Mouse (Mus musculus) kidney, postnatal 4 days (tissue): ENCODE measurements around the gene Guk1.

Source experiments
- DNase-seq, 2 experiments: peaks; one replicate each; pipeline ENCODE4 v3.0.0; 2021; ENCODE audit warnings: mixed read lengths in 2 of 2

The Guk1 gene

GRCm38 (mm10) chr11:59210020-59210419 lies 18.0 kb upstream of the Guk1 start:
- no peak for DNase-seq

GRCm38 (mm10) chr11:59209580-59209979 lies 17.6 kb upstream of the Guk1 start:
- DNase-seq, result peak in 1 of 2 experiments; percentile 25

GRCm38 (mm10) chr11:59209003-59209441 lies 17.0 kb upstream of the Guk1 start:
- peak; percentile 78 to 88 for DNase-seq

- peak; percentile 94 to 96 for DNase-seq
These were observed 16.3 kb upstream of the Guk1 start, which contains the start of gene 2310033P09Rik for GRCm38 (mm10) chr11:59208153-59208831. 2310033P09Rik (plus strand) TSS chr11:59208321.

- DNase-seq, result peak; percentile 97 to 98
These were observed 10.3 kb upstream of the Guk1 start, which contains the start of gene Mrpl55 for GRCm38 (mm10) chr11:59202081-59202995. Mrpl55 (plus strand) TSS chr11:59202486.

GRCm38 (mm10) chr11:59201216-59202002 lies 9.4 kb upstream of the Guk1 start:
- no peak for DNase-seq

DNA sequence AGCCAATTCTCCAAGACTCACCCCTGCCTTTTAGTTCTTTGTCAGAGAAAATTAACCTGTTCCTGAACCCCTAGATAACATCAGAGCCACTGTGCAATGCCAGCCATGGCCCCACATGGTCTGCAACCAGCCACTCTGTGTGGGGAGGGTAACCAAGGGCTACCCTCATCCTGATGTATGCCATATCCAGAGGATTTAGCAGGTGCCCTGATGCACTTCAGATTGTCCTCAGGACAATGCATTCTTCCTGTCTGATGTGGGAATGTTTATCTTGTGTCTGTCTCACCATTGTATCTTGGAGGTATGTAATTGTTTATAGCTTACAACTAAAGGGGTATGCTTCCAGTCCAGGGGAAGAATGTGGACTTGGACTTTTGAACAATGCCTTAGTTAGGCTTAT lies 4.2 kb upstream of the Guk1 start:
- DNase-seq, result no peak

- DNase-seq, result peak; percentile 90 to 94
These were observed 567 bp downstream of the Guk1 start for GRCm38 (mm10) chr11:59191231-59192058.

- DNase-seq, result no peak
These were observed 4.3 kb downstream of the Guk1 start for GRCm38 (mm10) chr11:59187706-59188105.

GRCm38 (mm10) chr11:59185490-59185889 lies 6.5 kb downstream of the Guk1 start:
- no peak for DNase-seq

GRCm38 (mm10) chr11:59183821-59184220 lies 8.2 kb downstream of the Guk1 start:
- peak; percentile 73 to 80 for DNase-seq

GRCm38 (mm10) chr11:59182864-59183331 lies 9.1 kb downstream of the Guk1 start, which contains the start of gene Gjc2:
Gjc2 (minus strand) TSS chr11:59183213.
- peak; percentile 68 to 78 for DNase-seq

GRCm38 (mm10) chr11:59176921-59177320 lies 15.1 kb downstream of the Guk1 start:
- DNase-seq, result no peak

DNA sequence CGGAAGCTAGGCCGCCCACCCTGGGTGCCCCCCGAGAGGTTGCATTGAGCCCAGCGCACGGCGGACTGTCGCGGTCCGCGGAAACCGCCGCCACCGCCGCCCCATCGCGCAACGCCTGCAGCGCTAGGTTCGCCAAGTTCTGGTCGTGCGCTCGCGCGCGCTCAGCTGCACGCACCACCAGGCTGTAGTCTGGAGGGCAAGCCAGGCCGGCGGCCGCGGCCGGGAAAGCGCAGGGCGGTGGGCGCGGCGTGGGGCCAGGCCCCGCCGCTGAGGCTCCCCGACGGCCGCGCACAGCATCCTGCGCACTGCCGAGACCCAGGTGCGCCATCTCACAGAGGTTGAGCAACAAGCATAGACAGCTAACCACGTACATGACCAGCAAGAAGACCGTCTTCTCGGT lies 15.5 kb downstream of the Guk1 start:
- peak in 1 of 2 experiments; percentile 63 for DNase-seq

DNA sequence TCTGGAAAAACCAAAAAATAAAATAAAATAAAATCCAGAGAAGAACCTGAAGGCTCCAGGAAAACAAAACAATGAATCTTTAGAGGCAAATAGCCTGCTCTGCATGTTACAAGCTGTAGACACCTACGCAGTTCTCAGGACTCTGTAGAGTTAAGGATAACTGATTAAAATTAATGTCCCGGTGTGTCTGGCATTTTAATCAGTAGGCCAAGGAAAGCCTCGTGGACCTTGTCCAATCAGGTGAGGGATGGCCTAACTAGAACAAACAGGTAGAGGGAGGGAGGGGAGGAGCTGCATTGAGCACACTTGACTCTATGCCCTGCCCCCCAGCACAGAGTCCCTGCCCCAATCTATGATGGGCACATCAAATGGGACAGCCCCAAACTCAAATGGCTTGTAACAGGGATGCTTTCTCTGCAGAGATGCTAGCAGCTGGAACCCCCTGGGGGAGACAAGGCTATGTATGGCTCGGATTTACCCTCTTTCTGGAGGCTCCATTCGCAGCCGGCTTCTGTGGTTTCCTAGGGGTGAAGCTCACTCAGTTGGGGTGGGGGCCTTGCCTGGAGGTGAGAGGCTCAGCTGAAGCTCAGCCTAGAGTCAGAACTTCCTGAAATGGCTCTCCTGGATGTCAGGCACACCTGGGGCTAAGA lies 17.7 kb downstream of the Guk1 start:
- no peak for DNase-seq

DNA sequence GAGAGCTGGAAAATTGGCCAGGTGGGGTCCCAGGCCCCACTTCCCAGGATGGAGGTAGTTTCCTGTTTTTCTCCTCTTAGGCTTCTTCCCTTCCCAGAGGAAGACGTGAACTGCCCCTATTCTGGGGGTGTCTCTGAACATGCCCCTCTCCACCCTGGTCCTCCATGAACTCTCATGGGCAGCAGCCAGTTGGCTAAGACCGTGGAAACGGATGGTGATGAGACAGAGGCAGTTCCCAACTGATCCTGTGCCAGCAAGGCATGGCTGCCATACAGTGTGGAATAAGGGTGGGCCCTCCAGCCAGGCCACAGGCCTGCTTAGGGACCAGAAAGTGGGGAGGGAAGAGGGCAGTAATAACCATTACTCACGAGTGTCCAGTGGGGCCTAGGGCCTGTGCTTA lies 21.5 kb downstream of the Guk1 start:
- DNase-seq, result no peak

GRCm38 (mm10) chr11:59169807-59170206 lies 22.2 kb downstream of the Guk1 start:
- no peak for DNase-seq

GRCm38 (mm10) chr11:59165616-59166241 lies 26.3 kb downstream of the Guk1 start:
- DNase-seq, result no peak

DNA sequence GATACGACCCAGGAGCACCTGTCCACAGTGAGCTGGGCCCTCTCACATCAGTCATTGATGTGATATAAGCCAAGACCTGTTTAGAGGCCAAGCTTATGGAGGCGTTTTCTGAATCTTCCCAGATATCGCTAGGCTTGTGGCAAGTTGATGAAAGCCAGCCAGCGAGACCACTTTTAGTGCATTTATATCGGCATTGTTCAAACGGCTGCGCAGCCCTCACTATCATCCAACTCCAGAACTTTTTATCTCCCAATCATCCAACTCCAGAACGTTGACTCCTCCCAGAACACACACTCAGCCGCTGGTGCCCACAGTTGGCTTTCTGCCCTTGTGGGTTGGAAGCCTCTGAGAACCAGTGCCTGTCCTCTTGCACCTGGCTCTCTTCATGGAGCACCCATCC lies 27.6 kb downstream of the Guk1 start:
- DNase-seq, result no peak
